Mouse (Mus musculus) monocyte, adult 2 months (primary cell): ENCODE results near the gene Gnptg.

Experiments
- DNase-seq, 2 experiments: peaks; one replicate each; pipeline ENCODE4 v3.0.0; 2022; ENCODE audit warnings: low spot score in 2 of 2, low read depth in 1 of 2

Gnptg gene

GRCm38 (mm10) chr17:25239695-25240636, at the start of gene Gnptg, which contains the start of gene Tsr3:
Gene Gnptg (minus strand): TSS chr17:25240124.
Gene Tsr3 (plus strand): TSS chr17:25240170.
- peak; percentile 29 to 65 for DNase-seq

- no peak for DNase-seq
Observed at GRCm38 (mm10) chr17:25288842-25289241, 48.9 kb upstream of the Gnptg start.

DNA sequence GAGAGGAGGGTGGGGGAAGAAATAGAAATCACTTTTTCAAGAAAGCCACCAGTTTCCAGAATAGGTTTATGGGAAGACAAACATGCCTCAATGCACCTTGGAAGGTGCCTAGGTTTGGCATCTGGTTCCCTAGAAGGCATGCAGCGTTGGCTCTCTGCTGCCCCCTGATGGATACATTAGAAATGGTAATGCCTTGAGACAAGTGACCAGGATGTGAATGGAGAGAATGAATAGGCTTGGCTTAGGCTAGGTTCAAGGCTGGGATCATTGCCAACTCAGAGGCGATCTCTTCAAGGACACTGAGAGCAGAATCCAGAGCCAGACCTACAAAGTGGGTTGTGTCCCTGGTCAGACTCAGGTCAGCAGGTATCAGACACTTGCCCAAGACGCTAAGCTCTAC, 45.1 kb upstream of the Gnptg start:
- DNase-seq: peak in 1 of 2 experiments; percentile 43

DNA sequence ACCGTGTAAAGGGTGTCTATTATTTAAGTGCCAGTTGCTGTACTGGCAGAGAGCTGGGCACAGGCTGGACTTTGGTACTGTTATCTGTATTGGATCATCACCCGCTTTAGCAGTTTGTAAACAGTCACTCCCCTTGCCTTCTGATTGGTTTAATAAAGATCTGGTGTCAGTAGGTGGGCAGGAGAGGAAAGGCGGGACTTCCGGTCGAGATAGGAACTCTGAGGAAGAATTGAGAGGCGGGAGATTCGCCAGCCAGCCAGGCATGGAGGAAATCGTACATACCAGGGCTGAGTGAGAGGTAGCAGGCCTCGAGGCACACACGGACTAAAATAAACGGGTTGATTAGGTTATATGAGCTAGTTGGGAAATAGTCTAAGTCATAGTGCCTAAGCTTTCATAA, 42.2 kb upstream of the Gnptg start:
- no peak for DNase-seq

- no peak for DNase-seq
Observed at GRCm38 (mm10) chr17:25275833-25276232, 35.9 kb upstream of the Gnptg start.

GRCm38 (mm10) chr17:25274571-25275346, 34.8 kb upstream of the Gnptg start, which contains the start of gene Ube2i:
Gene Ube2i (minus strand): TSS chr17:25274622.
- no peak for DNase-seq

GRCm38 (mm10) chr17:25273706-25274501, 34.0 kb upstream of the Gnptg start:
- peak; percentile 80 to 93 for DNase-seq

DNA sequence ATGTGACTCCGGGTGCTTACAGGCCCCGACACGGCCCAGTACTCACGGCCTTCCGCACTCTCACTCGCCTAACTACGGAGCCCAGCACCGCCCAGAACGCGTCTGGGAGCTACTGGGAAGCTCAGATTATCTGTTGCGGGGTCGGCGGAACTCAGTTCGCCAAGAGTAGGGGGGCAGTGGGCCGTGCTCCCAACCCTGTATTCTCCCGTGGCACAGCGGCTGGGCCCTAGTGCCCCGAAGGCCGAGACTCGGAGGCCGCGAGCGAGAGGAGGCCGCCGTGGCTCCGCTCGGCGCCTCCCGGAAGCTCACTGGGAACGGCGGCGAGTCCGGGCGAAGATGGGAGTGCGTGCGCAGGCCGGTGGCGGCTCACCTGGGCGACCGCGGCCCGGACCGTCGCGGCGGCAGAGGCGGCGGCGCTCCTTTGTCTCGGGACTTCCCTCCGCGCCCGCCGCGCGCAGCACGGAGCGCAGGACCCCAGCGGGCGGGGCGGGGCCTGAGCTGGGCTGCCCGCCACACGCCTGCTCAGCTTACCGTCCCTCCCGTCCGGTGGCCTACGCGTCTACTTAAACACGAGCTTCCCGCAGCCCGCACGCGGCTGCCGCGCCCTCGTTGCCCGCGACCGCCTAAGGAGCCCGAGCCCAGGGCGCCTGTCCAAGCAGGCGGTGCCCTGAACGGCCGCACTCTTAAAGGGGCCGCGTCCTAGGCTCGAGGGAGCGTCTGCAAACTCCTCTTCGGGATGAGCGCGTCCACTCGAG, 33.2 kb upstream of the Gnptg start:
- peak; percentile 79 to 92 for DNase-seq

DNA sequence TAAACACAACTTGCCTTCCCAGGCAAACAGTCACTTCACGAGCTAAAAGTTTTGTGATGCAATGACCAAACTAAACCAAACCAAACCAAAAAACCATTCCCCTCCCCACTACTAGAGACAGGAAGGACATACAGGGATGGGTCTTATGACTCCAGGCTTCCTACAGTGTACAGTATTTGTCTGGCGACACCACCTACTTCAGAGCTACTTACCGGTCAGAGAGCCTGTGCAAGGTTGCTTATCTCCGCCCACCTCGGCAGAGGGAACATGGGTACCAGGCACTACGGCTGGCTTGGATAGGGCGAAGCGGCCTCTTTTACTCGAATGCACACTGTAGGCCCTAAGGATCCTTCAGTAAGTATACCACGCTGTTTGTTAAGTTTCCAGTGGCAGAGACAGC, 32.4 kb upstream of the Gnptg start:
- no peak for DNase-seq

DNA sequence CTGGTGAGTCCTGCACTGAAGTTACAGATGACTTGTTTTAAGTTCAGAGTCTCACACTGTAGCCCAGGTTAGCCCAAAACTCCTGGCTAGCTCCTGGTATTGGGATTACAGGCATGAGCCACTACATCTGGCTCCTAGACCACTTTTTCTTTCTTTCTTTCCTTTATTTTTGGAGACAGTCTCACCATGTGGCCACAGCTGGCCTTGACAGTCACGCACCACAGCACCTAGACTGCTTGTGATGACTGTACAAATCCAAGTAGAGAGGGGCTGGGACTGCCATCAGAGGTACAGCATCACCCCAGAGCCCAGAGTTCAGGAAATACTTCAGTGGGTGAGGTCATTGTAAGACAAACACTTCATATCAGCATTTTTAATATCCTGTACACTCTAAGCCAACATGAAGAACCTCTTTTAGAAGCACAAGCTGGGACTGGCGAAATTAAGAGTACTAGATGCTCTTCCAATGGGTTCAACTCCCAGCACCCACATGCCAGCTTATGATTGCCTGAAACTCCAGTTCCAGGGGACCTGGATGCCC, 30.9 kb upstream of the Gnptg start:
- DNase-seq: no peak

GRCm38 (mm10) chr17:25264453-25264852, 24.5 kb upstream of the Gnptg start:
- no peak for DNase-seq

GRCm38 (mm10) chr17:25257804-25258261, 17.9 kb upstream of the Gnptg start:
- no peak for DNase-seq

DNA sequence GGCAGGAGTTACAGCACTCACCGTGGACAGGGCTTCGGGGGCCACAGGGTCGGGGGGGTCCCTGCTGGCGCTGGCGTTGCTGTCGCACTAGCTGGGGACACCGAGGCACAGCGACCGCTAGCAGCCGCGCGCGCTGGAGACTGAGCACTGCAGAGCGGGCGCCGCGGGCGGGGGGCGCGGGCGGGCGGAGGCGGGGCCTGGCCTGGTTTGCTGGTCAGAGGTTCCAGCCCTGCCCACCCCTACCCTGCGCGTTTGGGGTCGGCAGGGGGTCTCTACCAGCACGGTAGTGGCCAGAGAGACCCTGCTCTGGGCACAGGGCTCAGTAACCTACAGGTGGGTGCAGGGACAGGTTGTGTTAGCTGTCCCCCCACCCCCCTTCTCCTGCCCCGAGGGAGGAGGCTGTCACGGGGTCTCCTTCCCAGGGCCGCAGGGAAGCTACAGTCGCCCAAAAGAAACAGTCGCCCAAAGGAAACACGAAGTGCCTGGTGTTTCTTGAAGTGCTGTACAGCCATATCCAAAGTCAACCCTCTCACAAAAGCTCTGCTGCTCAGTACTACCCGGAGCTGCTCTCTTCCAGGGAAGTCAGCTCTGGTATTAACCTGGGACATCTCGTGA, 16.3 kb upstream of the Gnptg start, which contains the start of gene Baiap3:
TSS of gene Baiap3 (minus strand) at position 225 of the 615 bp plus-strand sequence.
- DNase-seq: no peak

DNA sequence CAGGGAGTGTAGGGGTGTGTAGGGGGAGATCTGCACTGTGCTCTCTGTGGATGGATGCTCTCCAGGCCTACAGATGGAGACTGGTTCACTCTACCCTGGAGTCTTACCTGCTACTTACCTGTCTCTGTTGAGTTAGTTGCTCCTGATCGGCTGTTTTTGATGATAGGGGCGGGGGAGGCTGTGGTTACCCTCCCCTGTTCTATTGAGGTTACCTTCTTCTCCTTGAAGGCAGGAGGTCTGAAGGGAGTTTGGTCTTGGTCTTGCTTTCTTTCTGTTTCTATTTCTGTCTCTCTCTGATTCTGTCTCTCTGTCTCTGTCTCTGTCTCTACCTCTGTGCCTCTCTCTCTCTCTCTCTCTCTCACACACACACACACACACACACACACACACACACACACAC, 15.2 kb upstream of the Gnptg start:
- DNase-seq: no peak

DNA sequence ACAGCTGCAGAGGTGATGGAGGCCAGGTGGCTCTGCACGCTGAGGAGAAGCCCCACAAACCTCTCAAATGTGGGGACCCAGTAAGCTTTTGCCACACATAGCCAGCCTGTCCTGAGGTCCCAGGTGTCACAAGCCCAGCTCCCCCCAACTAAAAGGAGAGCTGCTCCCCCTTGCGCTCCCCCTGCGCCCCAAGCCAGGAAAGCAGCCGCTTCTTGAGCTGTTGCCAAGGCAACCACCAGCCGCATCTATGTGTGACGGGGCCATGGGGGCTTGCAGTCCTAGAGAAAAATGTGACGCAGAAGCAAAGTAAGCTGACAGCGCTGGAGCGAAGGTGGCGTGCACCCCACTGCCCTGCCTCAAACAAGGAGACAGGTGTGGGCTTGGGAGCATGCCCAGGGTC, 13.8 kb upstream of the Gnptg start:
- no peak for DNase-seq

DNA sequence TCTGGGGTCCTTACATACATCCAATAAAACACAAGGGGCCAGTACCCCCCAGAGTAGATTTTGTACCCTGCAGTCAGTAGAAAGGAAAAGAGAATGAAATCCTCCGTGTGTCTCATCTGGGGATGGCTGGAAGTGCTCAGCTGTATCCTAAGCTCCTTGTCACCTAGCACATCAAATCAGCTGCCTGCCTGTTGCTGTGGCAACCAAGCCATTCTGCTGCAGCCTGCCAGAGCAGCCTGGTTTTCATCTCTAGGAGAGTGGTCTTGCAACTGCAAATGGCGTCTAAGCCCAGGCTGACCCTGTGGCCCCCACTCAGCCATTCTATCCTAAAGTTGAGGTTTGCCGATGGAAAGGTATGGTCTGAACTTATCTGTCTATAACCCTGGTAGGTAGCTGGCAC, 12.7 kb upstream of the Gnptg start:
- DNase-seq: no peak

DNA sequence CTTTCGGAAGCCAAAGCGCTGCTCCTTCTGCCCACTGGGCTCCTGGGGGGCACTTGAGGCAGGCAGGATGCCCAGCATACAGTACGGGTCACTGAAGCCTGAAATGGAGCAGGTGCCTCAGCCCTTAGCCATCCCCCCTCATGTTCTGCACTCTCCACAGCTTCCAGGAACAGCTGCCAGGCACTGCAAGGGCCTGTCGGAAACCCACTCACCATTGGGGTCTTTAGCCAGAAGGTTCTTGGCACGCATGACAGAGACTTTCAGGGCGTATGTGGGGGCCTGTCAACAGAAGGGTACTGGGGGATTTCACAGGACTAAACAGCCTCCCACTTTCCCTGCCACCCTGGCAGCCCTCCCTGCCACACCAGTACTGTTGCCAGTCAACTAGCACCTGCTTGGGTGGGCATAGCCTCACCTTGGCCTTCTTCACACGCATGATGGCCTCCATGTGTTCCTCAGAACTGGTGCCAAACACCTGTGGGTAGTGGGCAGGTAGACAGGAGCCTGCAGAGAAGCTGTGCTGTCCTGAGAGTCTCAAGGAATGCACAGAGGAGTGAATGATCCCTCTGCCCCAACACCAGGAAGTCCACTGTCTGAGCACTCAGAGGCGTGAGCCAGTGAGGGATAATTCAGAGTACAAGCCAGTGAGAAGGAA, 10.4 kb upstream of the Gnptg start:
- DNase-seq: no peak

- DNase-seq: no peak
Observed at GRCm38 (mm10) chr17:25248033-25248750, 8.3 kb upstream of the Gnptg start.
